Mouse (Mus musculus): ENCODE results near the gene Hapln2.

Gene Hapln2

DNA sequence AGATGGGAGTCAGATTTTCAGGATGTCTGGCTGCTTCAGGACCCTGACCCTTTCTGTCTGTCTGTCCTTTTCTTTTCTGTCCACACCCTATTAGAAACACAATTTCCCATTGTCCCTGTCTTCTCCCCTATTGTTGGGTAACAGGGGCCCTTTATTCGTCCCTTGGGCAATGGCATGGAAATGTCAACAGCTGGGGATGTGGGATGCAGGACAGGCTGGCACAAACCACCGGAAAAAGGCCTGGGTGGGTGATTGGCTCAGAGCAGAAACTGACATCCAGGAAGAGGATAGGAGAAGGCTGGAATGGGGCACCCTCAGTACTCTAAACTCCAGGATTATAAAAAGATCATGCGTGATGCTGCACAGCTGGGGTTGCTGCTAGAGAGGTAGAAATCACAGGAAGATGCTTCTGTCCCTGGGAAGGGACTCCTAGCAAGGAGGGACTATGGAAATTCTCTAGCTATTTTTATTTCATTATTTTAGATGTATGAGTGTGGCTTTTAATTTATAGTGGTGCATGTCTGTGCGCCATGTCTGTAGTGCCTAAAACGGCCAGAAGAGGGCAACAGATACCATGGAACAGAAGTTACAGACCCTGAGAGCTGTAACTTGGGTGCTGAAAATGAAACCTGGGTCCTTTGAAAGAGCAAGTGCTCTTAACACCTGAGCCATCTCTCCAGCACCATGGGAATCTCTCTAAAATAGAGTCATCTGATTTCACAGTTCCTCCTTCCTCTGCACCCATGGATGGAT, at the start of gene Hapln2:
TSS of gene Hapln2 (minus strand) at position 150 of the 753 bp plus-strand sequence.
- DNase-seq (ENCODE audit: low spot score in 2 of 2), result no peak

DNA sequence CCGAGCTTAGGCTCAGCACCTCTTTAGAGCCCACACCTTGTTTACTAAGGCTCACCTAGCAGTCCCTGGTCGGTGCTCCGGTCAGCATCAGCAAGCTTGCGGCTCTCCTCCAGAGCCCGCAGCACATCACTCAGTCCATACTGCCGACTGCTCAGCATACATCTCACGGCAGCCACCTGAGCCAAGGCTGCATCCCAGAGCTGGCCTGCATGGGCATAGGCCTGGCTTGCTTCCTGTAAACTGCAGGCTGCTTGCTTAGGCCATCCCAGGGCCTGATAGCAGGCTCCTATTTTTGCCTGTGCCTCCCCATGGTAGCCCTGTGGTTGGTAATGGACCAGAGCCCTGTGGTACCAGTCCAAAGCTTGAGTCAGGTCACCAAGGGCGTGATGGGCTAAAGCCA, 47.4 kb upstream of the Hapln2 start:
- DNase-seq (ENCODE audit: low spot score in 2 of 2), result no peak

- no peak for DNase-seq (ENCODE audit: low spot score in 2 of 2)
Observed at GRCm38 (mm10) chr3:88074351-88074750, 47.0 kb upstream of the Hapln2 start.

GRCm38 (mm10) chr3:88073631-88074030, 46.2 kb upstream of the Hapln2 start:
- no peak for DNase-seq (ENCODE audit: low spot score in 2 of 2)

- DNase-seq (ENCODE audit: low spot score in 2 of 2), result peak; percentile 93 to 94
Observed at GRCm38 (mm10) chr3:88071783-88072182, 44.4 kb upstream of the Hapln2 start.

- DNase-seq (ENCODE audit: low spot score in 2 of 2), result no peak
Observed at GRCm38 (mm10) chr3:88068386-88068785, 41.0 kb upstream of the Hapln2 start.

DNA sequence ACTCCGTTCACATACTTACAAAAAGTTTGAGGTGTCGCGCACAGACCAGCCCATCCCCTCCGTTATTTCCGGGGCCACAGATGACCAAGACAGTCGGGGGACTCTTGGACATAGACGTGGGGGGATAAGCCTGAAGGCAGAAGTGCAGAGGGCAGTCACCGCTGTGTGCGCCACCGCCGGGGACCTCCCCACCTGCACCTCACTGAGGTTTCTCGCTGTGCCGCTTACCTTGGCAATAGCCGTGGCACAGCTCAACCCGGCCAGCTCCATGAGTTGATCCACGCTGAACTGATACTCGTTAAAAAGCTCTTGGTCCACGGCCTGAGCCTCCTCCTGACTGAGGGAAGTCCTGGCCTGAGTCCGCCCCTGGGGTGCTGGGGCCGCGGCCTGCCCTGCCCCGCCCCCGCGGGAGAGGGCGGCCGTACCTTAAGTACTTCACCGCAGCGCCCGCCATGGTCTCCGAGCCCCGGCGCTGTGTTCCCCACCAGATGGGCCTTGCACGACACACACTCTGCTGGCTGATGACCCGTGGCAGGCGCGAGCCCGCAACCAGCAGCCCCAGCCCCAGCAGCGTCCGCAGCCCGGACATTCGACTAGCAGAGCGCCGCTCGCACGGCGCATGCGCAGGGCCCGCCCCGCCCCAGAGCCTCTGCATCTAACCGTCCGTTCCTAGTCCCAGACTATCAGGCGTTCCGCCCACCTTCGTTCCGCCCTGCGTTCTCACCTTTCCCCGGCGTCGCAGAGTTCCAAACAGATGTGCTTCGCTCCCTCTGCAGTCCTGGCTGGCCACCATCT, 30.7 kb upstream of the Hapln2 start, which contains the start of gene Naxe:
TSS of gene Naxe (minus strand) at position 594 of the 795 bp plus-strand sequence.
- DNase-seq (ENCODE audit: low spot score in 2 of 2), result peak; percentile 78 to 80

GRCm38 (mm10) chr3:88057030-88057429, 29.6 kb upstream of the Hapln2 start:
- DNase-seq (ENCODE audit: low spot score in 2 of 2), result no peak

- no peak for DNase-seq (ENCODE audit: low spot score in 2 of 2)
Observed at GRCm38 (mm10) chr3:88049532-88049931, 22.1 kb upstream of the Hapln2 start.

DNA sequence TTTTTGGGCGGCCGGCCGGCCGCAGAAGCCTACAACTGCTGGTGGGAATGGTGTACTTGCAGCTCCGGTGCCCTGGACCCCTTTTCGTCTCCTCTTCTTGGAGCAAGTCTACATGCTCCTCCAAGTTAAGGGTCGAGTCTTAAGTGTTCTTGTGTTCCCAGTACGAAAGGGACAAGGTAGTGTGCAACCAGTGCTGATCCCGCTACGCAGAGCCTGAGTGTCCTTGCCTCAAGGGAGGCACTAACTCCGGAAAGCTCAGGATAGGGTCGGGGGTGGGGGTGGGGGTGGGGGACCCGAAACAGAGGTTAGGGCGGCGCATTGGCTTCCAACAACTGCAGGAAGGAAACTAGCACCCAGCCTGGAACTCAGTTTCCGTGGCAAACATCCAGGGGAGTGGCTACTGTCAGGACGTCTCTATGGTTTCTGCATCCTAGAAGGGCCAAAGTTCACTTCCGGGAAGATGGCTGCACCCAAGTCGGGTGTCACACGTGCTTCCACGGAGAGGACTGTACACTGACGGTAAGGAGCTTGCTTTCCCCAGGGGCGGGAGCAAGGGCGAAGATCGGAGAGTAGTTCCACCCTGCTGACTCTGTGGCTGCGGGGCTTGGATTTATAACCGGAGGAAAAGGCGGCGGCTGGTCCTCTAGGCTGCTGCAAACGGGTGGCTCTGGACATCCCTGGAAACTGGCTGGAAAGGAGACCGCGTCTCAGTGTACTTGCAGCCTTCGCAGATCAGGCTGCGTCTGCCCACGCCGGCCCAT, 15.5 kb upstream of the Hapln2 start, which contains the start of gene Gpatch4:
TSS of gene Gpatch4 (plus strand) at position 448 of the 761 bp plus-strand sequence.
- peak; percentile 88 to 89 for DNase-seq (ENCODE audit: low spot score in 2 of 2)

DNA sequence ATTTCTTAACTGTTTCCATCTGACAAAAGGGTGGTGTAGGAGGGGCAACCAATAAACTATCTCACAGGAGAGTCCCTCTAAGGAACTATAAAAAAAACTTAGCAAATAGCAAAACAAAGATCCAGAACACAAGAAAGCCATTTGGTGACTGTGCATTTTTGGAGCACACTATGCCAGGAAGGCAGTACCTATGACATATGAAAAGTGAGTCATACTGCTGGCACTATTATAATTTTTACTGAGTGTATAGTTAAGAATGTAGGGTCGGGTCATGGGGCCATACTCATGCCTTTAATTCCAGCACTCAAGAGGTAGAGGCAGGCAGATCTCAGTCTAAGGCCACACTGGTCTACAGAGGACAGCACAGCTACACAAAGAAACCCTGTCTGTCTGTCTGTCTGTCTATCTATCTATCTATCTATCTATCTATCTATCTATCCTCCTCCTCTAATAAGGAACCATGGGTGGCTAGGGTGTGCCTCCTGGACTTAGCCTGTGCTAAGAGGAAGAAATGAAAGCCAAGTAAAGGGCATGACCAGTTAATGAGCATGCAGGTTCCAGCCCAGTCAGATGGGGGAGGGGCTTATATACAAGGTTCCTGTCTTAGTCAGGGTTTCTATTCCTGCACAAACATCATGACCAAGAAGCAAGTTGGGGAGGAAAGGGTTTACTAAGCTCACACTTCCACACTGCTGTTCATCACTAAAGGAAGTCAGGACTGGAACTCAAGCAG, 8.3 kb upstream of the Hapln2 start:
- no peak for DNase-seq (ENCODE audit: low spot score in 2 of 2)

GRCm38 (mm10) chr3:88033506-88033905, 6.1 kb upstream of the Hapln2 start:
- no peak for DNase-seq (ENCODE audit: low spot score in 2 of 2)

DNA sequence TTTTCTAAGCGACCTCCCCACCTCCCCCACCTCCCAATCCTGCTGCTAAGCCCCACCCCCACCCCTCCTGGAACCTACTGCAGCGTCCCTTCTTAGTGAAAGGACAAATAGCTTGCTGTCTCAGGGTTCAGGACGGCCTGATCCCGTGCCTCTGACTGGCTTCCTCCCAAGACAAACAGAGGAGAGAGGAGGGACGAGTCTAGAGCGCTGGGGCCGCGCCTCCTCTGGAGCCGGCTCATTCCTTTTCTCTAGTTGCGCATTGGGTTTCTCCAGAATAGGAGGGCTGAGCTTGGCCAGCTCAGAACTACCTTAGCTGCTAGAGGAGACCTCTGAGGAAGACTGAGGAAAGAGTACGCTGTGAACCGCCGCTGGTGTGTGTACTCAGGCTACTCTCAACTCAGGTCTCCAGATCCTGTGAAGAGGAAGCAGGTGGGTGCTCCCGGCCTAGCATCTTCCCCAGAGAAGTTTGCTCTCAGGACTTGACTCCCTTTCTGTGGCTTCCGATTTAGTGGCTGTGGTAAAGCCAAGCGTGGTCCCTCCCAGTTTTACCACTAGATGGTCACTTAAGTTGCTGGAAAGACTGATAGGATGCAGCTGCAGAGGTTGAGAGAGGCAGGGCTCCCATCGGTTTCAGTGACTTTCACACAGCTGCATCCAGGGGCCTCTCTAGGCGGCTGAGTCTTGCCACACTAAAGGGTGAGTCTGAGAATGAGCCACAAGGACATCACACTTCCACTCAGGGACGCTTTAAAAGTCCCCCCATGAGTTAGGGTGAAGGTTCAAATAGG, 3.4 kb upstream of the Hapln2 start:
- no peak for DNase-seq (ENCODE audit: low spot score in 2 of 2)

GRCm38 (mm10) chr3:88026823-88027222, 560 bp downstream of the Hapln2 start:
- DNase-seq (ENCODE audit: low spot score in 2 of 2), result no peak

GRCm38 (mm10) chr3:88023192-88024074, 4.0 kb downstream of the Hapln2 start:
- DNase-seq (ENCODE audit: low spot score in 2 of 2), result no peak

- DNase-seq (ENCODE audit: low spot score in 2 of 2), result peak; percentile 64 to 76
Observed at GRCm38 (mm10) chr3:88022322-88023191, 4.8 kb downstream of the Hapln2 start.

- DNase-seq (ENCODE audit: low spot score in 2 of 2), result no peak
Observed at GRCm38 (mm10) chr3:88010634-88011265, 16.6 kb downstream of the Hapln2 start.
